18 mouse cellular contexts compared by ENCODE assay signal in genomic region chr4:33737337-33737736, GRCm38 (mm10).
DNase-seq lines count a peak whose midpoint lies in the region; ATAC-seq and TF ChIP-seq lines count a peak whose summit lies in the region.
"Had no signal": no experiment of that assay in that cellular context is flagged by ENCODE, and none has a peak within 500 bp of the region (broad histone marks: within the 10 kb centered on the region; RNA-seq: fewer than 3 reads in every experiment).

No protein-coding gene starts in this region.

- H3K9me3 ChIP-seq in forebrain, embryonic 15.5 days, result no peaks in the 10 kb centered on the region
- H3K9me3 ChIP-seq in forebrain, embryonic 13.5 days (replicated peaks), result no peaks in the 10 kb centered on the region
- H3K9me3 ChIP-seq in lung, embryonic 16.5 days (ENCODE audit: control insufficient read depth, low read length), result no peaks in the 10 kb centered on the region
- H3K9me3 ChIP-seq in hindbrain, postnatal 0 days (ENCODE audit: low read length), result no peaks in the 10 kb centered on the region
- H3K9me3 ChIP-seq: embryonic facial prominence, embryonic 10.5 days; heart, embryonic 12.5 days; hindbrain, embryonic 10.5 days had no signal

- H3K27ac ChIP-seq in forebrain, embryonic 15.5 days (replicated peaks), result 0 out of 2 replicates have a peak overlapping the region, but pooled peaks have one; percentile 86
- no peak overlapping the region for H3K27ac ChIP-seq in forebrain, embryonic 13.5 days
- no peak overlapping the region; the same call in 1 of the 2 replicates for H3K27ac ChIP-seq in lung, embryonic 16.5 days (ENCODE audit: low read length)
- no peak overlapping the region for H3K27ac ChIP-seq in hindbrain, postnatal 0 days
- H3K27ac ChIP-seq: embryonic facial prominence, embryonic 10.5 days; hindbrain, embryonic 10.5 days; hindbrain, embryonic 14.5 days had no signal

- H3K36me3 ChIP-seq in forebrain, embryonic 15.5 days, result no peaks in the 10 kb centered on the region
- no peaks in the 10 kb centered on the region for H3K36me3 ChIP-seq in forebrain, embryonic 13.5 days (ENCODE audit: poor library complexity, severe bottlenecking)
- no peaks in the 10 kb centered on the region for H3K36me3 ChIP-seq in lung, embryonic 16.5 days (ENCODE audit: control insufficient read depth, insufficient read depth, low read length)
- no peaks in the 10 kb centered on the region for H3K36me3 ChIP-seq in hindbrain, postnatal 0 days (ENCODE audit: insufficient read depth, low read length)
- H3K36me3 ChIP-seq: embryonic facial prominence, embryonic 10.5 days; heart, embryonic 12.5 days; hindbrain, embryonic 10.5 days had no signal

- no peaks in the 10 kb centered on the region for H3K27me3 ChIP-seq in forebrain, embryonic 15.5 days
- H3K27me3 ChIP-seq in forebrain, embryonic 13.5 days, result no peaks in the 10 kb centered on the region
- no peaks in the 10 kb centered on the region for H3K27me3 ChIP-seq in lung, embryonic 16.5 days (ENCODE audit: control insufficient read depth, insufficient read depth, low read depth, low read length)
- no peaks in the 10 kb centered on the region for H3K27me3 ChIP-seq in hindbrain, postnatal 0 days (ENCODE audit: insufficient read depth, low read length)
- H3K27me3 ChIP-seq: heart, embryonic 12.5 days; Patski had no signal

- 42% methylated on average over 1 of the region's 1 CpGs for WGBS in forebrain, embryonic 15.5 days
- WGBS in forebrain, embryonic 13.5 days, result 55% methylated on average over 1 of the region's 1 CpGs
- WGBS in lung, embryonic 16.5 days, result 21% methylated on average over 1 of the region's 1 CpGs
- WGBS in hindbrain, postnatal 0 days, result 58% methylated on average over 1 of the region's 1 CpGs

- no peak for ATAC-seq in forebrain, embryonic 15.5 days (replicated peaks)
- ATAC-seq in forebrain, embryonic 13.5 days, result no peak
- peak; percentile 68; the same call in 1 of the 2 replicates for ATAC-seq in lung, embryonic 16.5 days (ENCODE audit: low read depth)
- ATAC-seq in hindbrain, postnatal 0 days, result no peak
- ATAC-seq: activated CD4-positive, CD25-positive, alpha-beta regulatory T cell, adult 4 months; forebrain, postnatal 0 days; Patski had no signal

- H3K4me2 ChIP-seq in forebrain, embryonic 15.5 days (replicated peaks), result no peak overlapping the region
- H3K4me2 ChIP-seq in forebrain, embryonic 13.5 days, result no peak overlapping the region
- no peak overlapping the region for H3K4me2 ChIP-seq in lung, embryonic 16.5 days (ENCODE audit: low read depth, low read length)
- H3K4me2 ChIP-seq in hindbrain, postnatal 0 days (ENCODE audit: low read depth, low read length), result no peak overlapping the region
- H3K4me2 ChIP-seq: hindbrain, embryonic 14.5 days had no signal

- peaks cover 36% of the 10 kb centered on the region for H3K4me1 ChIP-seq in forebrain, embryonic 15.5 days
- peaks cover 17% of the 10 kb centered on the region for H3K4me1 ChIP-seq in forebrain, embryonic 13.5 days
- H3K4me1 ChIP-seq in lung, embryonic 16.5 days (replicated peaks; ENCODE audit: control insufficient read depth, insufficient read depth, low read length), result peaks cover 8% of the 10 kb centered on the region; the same call in 1 of the 2 replicates
- H3K4me1 ChIP-seq in hindbrain, postnatal 0 days (ENCODE audit: insufficient read depth, low read length), result 0 out of 2 replicates have a peak, but pooled peaks cover 5% of the 10 kb centered on the region

- H3K4me3 ChIP-seq in forebrain, embryonic 15.5 days, result no peak overlapping the region
- no peak overlapping the region for H3K4me3 ChIP-seq in forebrain, embryonic 13.5 days
- H3K4me3 ChIP-seq in lung, embryonic 16.5 days (ENCODE audit: low read length), result no peak overlapping the region
- H3K4me3 ChIP-seq in hindbrain, postnatal 0 days (ENCODE audit: low read length), result no peak overlapping the region
- H3K4me3 ChIP-seq: embryonic facial prominence, embryonic 10.5 days; heart, embryonic 12.5 days; hindbrain, embryonic 10.5 days had no signal

- DNase-seq in lung, postnatal 4 days, result no peak
- DNase-seq in lung, postnatal 25 days (ENCODE audit: low spot score), result peak; percentile 39
- DNase-seq in hindbrain, postnatal 0 days (ENCODE audit: low spot score), result no peak
- no peak for DNase-seq in kidney, adult 18-20 months
- DNase-seq: adrenal gland, postnatal 14 days; cerebellum, adult 2 months; cerebellum, postnatal 10 days; forebrain, postnatal 0 days; gastrocnemius, postnatal 25 days had no signal

- no peak for TF ChIP-seq CTCF in hindbrain, postnatal 0 days (IDR thresholded peaks at IDR 0.05; ENCODE audit: low read depth)

- H3K9ac ChIP-seq in forebrain, embryonic 15.5 days (replicated peaks), result no peak overlapping the region
- no peak overlapping the region for H3K9ac ChIP-seq in forebrain, embryonic 13.5 days
- no peak overlapping the region for H3K9ac ChIP-seq in lung, embryonic 16.5 days (ENCODE audit: low read length)
- H3K9ac ChIP-seq in hindbrain, postnatal 0 days (replicated peaks; ENCODE audit: low read length), result no peak overlapping the region
- H3K9ac ChIP-seq: forebrain, postnatal 0 days; heart, embryonic 12.5 days; hindbrain, embryonic 14.5 days had no signal
